7 mouse cellular contexts compared by ENCODE assay signal in genomic region chr2:25185625-25186574, GRCm38 (mm10). TPM values are rescaled to one million over a fixed set of nuclear protein-coding genes. Genes with fewer than 3 reads are reported as not detected.
DNase-seq lines count a peak whose midpoint lies in the region; ATAC-seq and TF ChIP-seq lines count a peak whose summit lies in the region.

No protein-coding gene starts in this region.

- peak; percentile 44 to 67 for DNase-seq in spleen, adult 18-20 months
- DNase-seq in spleen, adult 12 weeks (ENCODE audit: low spot score) = no peak
- peak; percentile 95 for DNase-seq in brain, embryonic 14.5 days (ENCODE audit: low read depth)
- peak; percentile 87 for DNase-seq in heart, embryonic 10.5 days (ENCODE audit: low spot score)
- peak; percentile 75 for DNase-seq in kidney, postnatal 14 days
- peak; percentile 60 to 84 for DNase-seq in spleen, postnatal 4 days (ENCODE audit: low spot score in 2 of 2)

- peaks cover 25% of the 10 kb centered on the region for H3K4me1 ChIP-seq in heart, embryonic 10.5 days

- TF ChIP-seq CTCF in brain, embryonic 14.5 days (IDR thresholded peaks at IDR 0.05; ENCODE audit: borderline replicate concordance, extremely low read depth, insufficient read depth, insufficient read length) = peak; percentile 87

- peak; percentile 56 for ATAC-seq in megakaryocyte progenitor cell, adult 5-6 weeks (replicated peaks; ENCODE audit: poor library complexity)

- H3K9me3 ChIP-seq in heart, embryonic 10.5 days = no peaks in the 10 kb centered on the region

- no peaks in the 10 kb centered on the region for H3K36me3 ChIP-seq in heart, embryonic 10.5 days

- H3K27ac ChIP-seq in heart, embryonic 10.5 days = peak overlapping the region; percentile 83

- H3K4me3 ChIP-seq in heart, embryonic 10.5 days = peak overlapping the region; percentile 70

- peak; percentile 94 for TF ChIP-seq POLR2A in brain, embryonic 14.5 days (IDR thresholded peaks at IDR 0.05; ENCODE audit: borderline replicate concordance, extremely low read depth, insufficient read depth, insufficient read length, poor library complexity, severe bottlenecking)

- peaks cover 51% of the 10 kb centered on the region for H3K27me3 ChIP-seq in heart, embryonic 10.5 days (ENCODE audit: insufficient read depth, poor library complexity, severe bottlenecking)

- WGBS in heart, embryonic 10.5 days = under 1% methylated on average over 64 of the region's 64 CpGs

RNA-seq across cellular contexts. Expression of gene Nrarp, which starts 5.3 kb away (rescaled TPM):
- 50.0 and 58.5 TPM in 2 replicates for polyA plus RNA-seq in brain, embryonic 14.5 days (2012; rRNA removed)
- 5.7 and 5.9 TPM in 2 replicates for polyA plus RNA-seq in heart, embryonic 10.5 days (2016; fragmentation: Nextera tagmentation; extraction: Ambion mirVana)
- 0.42 and 0.51 TPM in 2 replicates for total RNA-seq in megakaryocyte progenitor cell, adult 5-6 weeks (2015)
- total RNA-seq in megakaryocyte progenitor cell, adult 5-6 weeks (2017) = 0.78 and 1.3 TPM in 2 replicates

RNA-seq across cellular contexts. Expression of gene Tor4a, which starts 10.8 kb away (rescaled TPM):
- polyA plus RNA-seq in brain, embryonic 14.5 days (2012; rRNA removed) = 1.9 and 2.0 TPM in 2 replicates
- polyA plus RNA-seq in heart, embryonic 10.5 days (2016; fragmentation: Nextera tagmentation; extraction: Ambion mirVana) = 7.7 and 8.4 TPM in 2 replicates
- total RNA-seq in megakaryocyte progenitor cell, adult 5-6 weeks (2015) = 11.4 and 12.5 TPM in 2 replicates
- total RNA-seq in megakaryocyte progenitor cell, adult 5-6 weeks (2017) = 16.1 and 17.6 TPM in 2 replicates

RNA-seq across cellular contexts. Expression of gene Nelfb, which starts 25.4 kb away (rescaled TPM):
- 78.9 and 91.3 TPM in 2 replicates for polyA plus RNA-seq in brain, embryonic 14.5 days (2012; rRNA removed)
- polyA plus RNA-seq in heart, embryonic 10.5 days (2016; fragmentation: Nextera tagmentation; extraction: Ambion mirVana) = 90.9 and 99.8 TPM in 2 replicates
- 23.7 and 28.9 TPM in 2 replicates for total RNA-seq in megakaryocyte progenitor cell, adult 5-6 weeks (2015)
- 35.8 and 38.7 TPM in 2 replicates for total RNA-seq in megakaryocyte progenitor cell, adult 5-6 weeks (2017)

RNA-seq across cellular contexts. Expression of gene Stpg3, which starts 28.5 kb away (rescaled TPM):
- not detected in 2 replicates for polyA plus RNA-seq in brain, embryonic 14.5 days (2012; rRNA removed)
- polyA plus RNA-seq in heart, embryonic 10.5 days (2016; fragmentation: Nextera tagmentation; extraction: Ambion mirVana) = 0.10 TPM in 1 of 2 replicates, not detected in the other
- total RNA-seq in megakaryocyte progenitor cell, adult 5-6 weeks (2015) = 0.30 TPM in 1 of 2 replicates, not detected in the other
- 0.54 TPM in 1 of 2 replicates, not detected in the other for total RNA-seq in megakaryocyte progenitor cell, adult 5-6 weeks (2017)

RNA-seq across cellular contexts. Expression of gene Fam166a, which starts 32.6 kb away (rescaled TPM):
- 0.10 and 0.14 TPM in 2 replicates for polyA plus RNA-seq in brain, embryonic 14.5 days (2012; rRNA removed)
- polyA plus RNA-seq in heart, embryonic 10.5 days (2016; fragmentation: Nextera tagmentation; extraction: Ambion mirVana) = 0.92 TPM in 1 of 2 replicates, not detected in the other
- not detected in 2 replicates for total RNA-seq in megakaryocyte progenitor cell, adult 5-6 weeks (2015)
- not detected in 2 replicates for total RNA-seq in megakaryocyte progenitor cell, adult 5-6 weeks (2017)
